Mouse (Mus musculus): ENCODE data around the gene Usp33. TPM values are rescaled to one million over a fixed set of nuclear protein-coding genes. Genes with fewer than 3 reads are reported as not detected.
A peak's percentile ranks its signal among the peaks of the same experiment; 100 is the strongest.
"Not testable (repeated sequence)": the region's sequence is repeated elsewhere in the genome, so short reads cannot be mapped to it uniquely, and the experiment has no call there.

Gene Usp33
- 100 to 1,000 TPM; 129 to 150 (median 142) TPM for total RNA-seq (2022)

- peak; percentile 84 to 92 for DNase-seq (ENCODE audit: low spot score in 2 of 2)
These were observed at the start of gene Usp33 for GRCm38 (mm10) chr3:152345732-152346632. TSS of gene Usp33 (plus strand) at chr3:152346478.

- no peak for DNase-seq (ENCODE audit: low spot score in 2 of 2)
These were observed 45.6 kb upstream of the Usp33 start for GRCm38 (mm10) chr3:152300376-152301337.

DNA sequence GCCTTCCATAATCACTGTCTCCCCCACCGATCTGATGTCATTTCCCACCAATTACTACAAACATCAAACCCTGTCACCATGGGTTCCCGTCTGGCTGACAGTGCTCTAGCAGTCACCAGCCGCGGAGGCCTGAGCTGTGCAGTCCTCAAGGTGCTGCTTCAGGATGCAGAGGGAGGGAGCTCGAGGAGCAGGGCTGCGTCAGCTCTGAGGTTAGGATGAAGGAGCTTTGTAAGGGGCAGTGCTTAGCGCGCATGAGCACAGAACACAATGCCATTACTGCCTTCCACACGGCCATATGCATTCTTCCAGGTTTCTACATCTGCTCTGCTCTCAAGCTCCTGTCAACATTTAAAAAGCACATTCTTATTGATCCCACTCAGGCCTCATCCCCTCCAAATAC is 43.3 kb upstream of the Usp33 start:
- DNase-seq (ENCODE audit: low spot score in 2 of 2), result no peak

DNA sequence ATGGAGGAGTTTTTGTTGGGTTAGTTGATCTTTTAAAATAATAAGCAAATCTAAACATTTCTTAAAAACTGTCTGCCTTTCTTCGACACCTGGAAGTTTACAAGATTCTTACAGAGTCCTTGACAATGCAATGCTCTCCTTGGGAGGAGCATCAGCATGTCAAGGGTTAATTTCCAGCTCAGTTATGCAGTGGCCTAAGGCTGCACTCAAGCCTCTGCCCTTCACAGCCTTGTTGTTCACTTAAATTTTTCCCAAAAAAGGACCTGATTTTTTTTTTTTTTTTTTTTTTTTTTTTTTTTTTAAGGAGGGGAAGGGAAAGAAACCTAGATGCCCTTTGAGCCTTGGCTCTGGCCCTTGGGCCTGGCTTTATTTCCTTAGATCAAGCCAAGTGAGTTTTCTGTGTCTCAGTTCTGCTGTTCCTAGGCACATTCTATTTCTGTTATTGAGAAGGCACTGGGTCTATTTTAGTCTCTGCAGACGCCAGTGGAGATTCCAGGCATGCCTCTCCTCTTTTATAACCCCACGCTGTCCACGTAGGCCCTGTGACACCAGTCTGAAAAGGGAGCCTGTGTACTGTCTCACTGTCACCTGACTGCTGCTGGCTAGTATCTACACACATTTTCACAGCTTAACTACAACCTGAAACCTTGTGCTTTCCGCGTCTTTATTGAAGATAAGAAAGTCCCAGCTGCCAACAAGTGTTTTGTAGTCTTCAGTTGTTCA is 42.0 kb upstream of the Usp33 start:
- DNase-seq (ENCODE audit: low spot score in 2 of 2), result no peak

DNA sequence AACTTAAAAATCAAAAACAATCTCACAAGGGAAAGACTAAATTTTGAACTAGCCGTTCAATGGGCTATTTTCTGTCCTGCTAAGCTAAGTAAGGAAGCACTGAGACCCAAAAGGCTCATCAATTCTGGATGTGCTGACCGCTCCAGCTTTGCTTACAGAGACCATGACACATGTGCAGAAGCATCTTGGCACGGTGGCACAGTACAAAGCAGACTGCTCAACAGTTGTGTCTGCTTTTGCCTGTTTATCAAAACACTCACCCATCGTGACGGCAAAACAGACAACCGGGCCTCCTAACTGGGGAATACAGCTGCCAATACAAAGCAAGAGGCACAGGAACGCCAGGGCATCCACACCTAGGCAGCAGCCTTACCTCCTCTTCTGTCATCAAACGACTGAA is 41.2 kb upstream of the Usp33 start:
- DNase-seq (ENCODE audit: low spot score in 2 of 2), result no peak

- no peak for DNase-seq (ENCODE audit: low spot score in 2 of 2)
These were observed 40.3 kb upstream of the Usp33 start for GRCm38 (mm10) chr3:152305971-152306370.

DNA sequence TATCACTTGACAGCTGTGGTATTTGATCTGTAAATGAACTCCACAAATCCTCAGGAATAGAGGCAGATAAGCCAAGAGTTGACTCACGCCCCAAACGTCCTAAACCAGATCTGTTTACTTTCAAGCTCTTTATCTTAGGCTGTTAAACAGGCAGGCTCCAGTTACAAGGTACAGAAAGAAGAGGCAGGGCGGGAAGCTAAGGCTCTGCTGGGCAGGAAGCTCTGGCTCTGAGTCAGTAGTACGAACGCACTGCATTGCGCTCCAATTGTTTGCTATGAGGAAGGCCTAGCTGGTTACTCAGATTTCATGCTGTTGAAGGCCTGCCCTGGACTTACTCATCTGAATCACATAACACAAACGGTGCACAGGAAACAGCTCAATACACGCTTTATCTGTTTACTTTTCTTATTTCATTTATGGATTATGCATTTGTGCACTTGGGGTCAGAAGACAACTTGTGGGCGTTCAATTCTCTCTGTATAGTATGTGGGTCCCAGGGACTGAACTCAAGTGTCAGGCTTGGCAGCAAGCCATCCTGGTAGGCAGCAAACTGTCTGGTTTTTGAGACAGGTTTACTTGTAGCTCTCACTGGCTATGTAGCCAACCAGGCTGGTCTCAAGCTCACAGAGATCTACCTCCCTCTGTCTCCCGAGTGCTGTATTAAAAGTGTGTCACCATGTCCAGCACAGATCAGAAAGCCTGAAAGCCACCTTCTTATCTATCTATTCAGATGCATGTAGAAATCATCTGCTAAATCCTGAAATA is 37.6 kb upstream of the Usp33 start:
- no peak for DNase-seq (ENCODE audit: low spot score in 2 of 2)

- no peak for DNase-seq (ENCODE audit: low spot score in 2 of 2)
These were observed 37.0 kb upstream of the Usp33 start for GRCm38 (mm10) chr3:152309250-152309645.

GRCm38 (mm10) chr3:152314666-152315065 is 31.6 kb upstream of the Usp33 start:
- not testable (repeated sequence) for DNase-seq (ENCODE audit: low spot score in 2 of 2)

- DNase-seq (ENCODE audit: low spot score in 2 of 2), result peak; percentile 26 to 41
These were observed 30.7 kb upstream of the Usp33 start for GRCm38 (mm10) chr3:152315613-152316012.

DNA sequence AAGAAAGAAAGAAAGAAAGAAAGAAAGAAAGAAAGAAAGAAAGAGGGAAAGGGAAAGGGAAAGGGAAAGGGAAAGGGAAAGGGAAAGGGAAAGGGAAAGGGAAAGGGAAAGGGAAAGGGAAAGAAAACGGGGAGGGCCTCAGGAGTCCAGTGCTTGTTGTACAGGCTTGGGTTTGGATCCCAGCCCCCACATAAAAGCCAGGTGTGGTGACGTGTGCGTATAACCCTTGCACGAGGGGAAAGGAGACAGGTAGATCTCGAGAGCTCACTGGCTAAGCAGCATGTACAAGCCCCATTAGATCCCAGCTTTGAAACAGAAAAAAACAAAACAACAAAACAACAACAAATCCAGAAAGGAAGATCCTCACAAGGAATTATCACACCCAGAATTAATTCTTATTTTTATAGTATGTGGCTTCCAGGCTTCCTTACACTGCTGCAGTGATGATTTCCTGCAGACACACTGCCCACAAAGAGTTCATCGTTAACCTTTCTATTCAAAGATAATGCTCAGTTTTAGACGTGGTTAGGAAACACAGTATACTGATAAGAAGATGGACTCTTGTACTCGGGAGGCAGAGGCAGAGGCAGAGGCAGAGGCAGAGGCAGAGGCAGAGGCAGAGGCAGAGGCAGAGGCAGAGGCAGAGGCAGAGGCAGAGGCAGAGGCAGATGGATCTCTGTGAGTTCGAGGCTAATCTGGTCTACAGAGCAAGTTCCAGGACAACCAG is 29.7 kb upstream of the Usp33 start:
- not testable (repeated sequence) for DNase-seq (ENCODE audit: low spot score in 2 of 2)

GRCm38 (mm10) chr3:152320972-152321645 is 25.2 kb upstream of the Usp33 start:
- DNase-seq (ENCODE audit: low spot score in 2 of 2), result no peak

DNA sequence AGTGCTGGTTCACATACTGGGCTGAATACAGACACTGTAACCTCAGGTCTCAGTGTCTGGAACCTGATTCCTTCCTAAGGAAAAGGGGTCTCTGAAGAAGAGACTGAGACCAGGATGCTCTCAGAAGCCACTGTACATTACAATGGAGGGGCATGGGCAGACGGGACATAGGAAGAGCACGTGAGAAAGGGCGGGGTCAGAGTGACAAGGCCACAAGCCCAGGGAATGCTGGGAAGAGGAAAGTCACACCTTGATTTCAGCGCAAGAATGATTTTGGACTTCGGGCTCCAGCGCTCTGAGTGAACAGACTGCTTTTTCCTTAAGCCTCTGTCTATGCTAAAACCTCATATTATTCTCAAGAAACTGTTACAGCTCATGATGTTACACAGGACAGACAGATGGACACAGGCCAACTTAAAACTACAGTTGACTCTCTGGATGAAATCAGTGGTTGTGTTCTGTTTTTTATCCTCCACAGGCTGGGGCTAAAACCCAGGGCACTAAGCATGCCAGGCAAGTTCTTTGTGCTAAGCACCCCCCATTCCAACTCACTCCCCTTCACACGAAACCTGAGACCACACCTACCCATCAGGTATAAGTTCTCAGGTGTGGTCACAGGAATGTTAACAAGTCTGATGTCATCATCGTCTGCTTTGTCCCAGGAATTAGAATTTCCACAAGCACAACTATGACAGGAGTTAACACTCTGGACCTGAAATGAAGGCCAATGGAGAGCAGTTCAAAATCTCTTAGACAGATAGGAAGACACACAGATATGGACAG is 24.3 kb upstream of the Usp33 start:
- DNase-seq (ENCODE audit: low spot score in 2 of 2), result no peak

DNA sequence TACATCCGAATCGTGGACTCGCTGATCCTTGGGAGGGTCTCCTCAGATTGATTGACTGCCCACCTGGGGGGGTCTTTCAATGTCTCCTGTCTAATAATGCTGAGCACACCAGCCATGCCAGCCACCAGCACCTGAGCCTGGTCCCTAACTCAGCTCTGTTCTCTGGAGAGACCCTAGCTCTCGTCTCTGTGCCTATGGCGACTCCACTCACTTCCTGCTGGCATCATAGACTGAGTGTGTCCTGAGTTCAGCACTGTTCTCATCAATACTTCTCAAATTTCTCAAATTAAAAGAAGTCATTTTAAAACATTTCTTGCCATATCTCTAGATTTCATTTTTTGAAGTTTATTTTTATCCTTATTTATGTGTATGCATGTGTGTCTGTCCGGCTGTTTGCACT is 14.2 kb upstream of the Usp33 start:
- no peak for DNase-seq (ENCODE audit: low spot score in 2 of 2)

DNA sequence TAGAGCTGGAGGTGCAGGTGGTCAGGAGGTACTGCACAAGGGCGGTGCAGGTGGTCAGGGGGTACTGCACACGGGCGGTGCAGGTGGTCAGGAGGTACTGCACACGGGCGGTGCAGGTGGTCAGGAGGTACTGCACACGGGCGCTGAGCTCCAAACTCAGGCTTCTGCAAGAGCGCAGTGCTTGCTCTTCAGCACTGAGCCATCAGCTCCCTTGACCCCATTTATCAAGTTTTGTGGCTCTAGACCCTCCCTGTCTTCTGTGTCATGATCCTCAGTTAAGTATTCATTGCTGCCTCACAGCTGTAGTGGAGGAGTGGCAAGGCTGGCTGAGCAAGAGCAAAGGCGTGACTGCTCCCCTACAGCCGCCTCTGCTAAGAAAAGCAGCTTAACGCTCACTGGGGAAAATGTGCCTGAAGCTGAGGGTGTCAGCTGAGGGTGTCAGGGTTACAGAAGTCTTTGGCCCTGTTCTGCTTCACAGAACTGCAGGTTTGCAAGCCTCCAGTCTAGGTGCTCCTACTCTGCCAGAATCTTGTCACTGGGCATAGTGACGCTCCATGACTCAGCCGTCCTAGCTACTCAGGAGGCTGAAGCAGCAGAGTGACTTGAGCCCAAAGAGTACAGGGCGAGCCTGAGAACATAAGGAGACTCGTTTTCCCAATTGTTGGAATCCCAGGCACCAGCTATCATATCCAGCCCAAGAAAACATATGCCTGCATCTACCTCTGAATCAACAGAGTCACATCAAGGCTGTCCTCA is 13.6 kb upstream of the Usp33 start:
- DNase-seq (ENCODE audit: low spot score in 2 of 2), result no peak

- DNase-seq (ENCODE audit: low spot score in 2 of 2), result no peak
These were observed 12.6 kb upstream of the Usp33 start for GRCm38 (mm10) chr3:152333641-152334040.

GRCm38 (mm10) chr3:152336085-152336484 is 10.2 kb upstream of the Usp33 start:
- no peak for DNase-seq (ENCODE audit: low spot score in 2 of 2)
